Mouse (Mus musculus) kidney, adult 9 months (tissue): ENCODE measurements around the gene Desi2.
A peak's percentile ranks its signal among the peaks of the same experiment; 100 is the strongest.
"Not testable (repeated sequence)": the region's sequence is repeated elsewhere in the genome, so short reads cannot be mapped to it uniquely, and the experiment has no call there.

Source experiments
- DNase-seq: peaks from one replicate; pipeline ENCODE4 v3.0.0; 2022

Desi2 gene

GRCm38 (mm10) chr1:178265381-178265780 lies 78.2 kb downstream of the Desi2 start:
- not testable (repeated sequence) for DNase-seq

DNA sequence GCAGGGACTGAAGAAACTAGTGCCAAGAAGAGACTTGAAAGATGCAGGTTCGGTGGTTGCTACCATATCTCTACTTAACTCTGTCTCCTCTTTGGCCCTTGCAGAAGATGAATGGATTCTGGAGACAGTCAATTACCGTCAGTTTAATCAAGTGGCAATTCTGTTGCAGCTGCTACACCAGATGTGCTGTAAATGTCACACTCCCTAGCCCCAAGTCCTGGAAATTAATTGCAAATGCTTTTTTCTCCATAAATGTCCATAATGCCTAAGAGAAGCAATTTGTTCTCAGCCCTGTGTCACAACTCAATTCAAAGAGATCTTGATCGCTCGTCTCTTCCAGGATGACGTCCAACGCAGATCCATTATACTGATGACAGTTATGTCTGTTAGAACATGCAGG lies 83.4 kb downstream of the Desi2 start:
- no peak for DNase-seq

GRCm38 (mm10) chr1:178275174-178275730 lies 88.0 kb downstream of the Desi2 start:
- DNase-seq: no peak

- DNase-seq: no peak
Measured at GRCm38 (mm10) chr1:178275738-178276053, 88.5 kb downstream of the Desi2 start.

DNA sequence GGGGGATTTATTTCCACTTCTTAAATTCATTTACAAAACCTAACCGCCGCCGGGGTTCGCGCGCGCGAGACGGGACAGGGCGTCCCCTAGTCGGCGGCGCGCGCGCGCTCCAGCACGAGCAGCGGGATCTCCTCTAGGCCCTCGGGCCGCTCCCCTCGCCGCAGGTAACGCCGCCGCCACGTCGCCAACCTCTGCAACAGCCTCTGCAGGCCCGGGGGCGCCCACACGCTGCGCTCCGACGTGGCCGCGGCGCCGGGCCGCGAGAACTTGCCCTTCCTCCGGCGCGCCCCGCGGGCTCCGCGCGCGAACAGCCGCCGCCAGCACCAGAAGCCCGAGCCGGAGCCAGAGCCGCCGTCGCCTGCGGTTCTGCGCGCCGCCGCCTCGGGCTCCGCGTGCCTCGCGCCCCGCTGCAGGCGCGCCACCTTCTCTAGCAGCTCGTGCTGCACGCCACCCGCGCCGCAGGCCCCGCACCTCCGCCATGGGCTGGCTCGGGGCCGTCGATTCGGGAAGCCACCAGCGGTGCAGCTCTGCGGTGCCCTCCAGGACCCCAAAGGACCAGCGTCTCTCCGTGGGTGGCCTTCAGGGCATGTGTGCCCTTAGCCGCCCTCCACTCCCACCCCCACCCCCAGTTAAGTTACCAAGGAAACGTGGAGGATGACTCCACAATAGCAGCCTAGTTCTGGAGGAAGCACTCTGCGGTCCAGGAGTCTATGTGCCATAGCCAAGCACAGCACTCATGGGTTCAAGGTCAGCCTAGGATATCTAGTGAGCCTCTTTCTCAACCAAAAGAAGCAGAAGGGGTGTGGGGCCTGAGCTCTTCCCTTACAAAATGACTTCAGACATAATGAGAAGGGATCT lies 89.1 kb downstream of the Desi2 start:
- peak; percentile 26 for DNase-seq

DNA sequence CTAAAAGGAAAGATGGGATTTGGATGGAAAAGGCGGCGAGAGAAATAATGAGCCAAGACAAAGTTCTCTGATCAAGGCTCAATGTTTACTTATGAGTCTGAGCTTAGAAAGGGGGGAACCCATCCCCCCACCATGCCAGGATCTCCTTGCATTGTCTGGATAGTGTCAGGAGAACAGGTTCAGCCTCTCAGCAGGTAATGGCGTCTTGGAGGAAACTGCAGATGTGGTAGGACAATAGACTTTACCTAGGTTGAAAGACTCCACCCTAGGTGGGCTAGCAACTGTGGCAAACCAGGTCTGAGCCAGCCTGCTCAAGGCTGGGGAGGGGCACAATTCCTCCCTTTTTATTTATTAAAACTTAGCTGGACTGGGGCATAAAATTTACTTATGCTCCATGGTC lies 96.1 kb downstream of the Desi2 start:
- not testable (repeated sequence) for DNase-seq

- DNase-seq: no peak
Measured at GRCm38 (mm10) chr1:178283946-178284720, 96.9 kb downstream of the Desi2 start.

DNA sequence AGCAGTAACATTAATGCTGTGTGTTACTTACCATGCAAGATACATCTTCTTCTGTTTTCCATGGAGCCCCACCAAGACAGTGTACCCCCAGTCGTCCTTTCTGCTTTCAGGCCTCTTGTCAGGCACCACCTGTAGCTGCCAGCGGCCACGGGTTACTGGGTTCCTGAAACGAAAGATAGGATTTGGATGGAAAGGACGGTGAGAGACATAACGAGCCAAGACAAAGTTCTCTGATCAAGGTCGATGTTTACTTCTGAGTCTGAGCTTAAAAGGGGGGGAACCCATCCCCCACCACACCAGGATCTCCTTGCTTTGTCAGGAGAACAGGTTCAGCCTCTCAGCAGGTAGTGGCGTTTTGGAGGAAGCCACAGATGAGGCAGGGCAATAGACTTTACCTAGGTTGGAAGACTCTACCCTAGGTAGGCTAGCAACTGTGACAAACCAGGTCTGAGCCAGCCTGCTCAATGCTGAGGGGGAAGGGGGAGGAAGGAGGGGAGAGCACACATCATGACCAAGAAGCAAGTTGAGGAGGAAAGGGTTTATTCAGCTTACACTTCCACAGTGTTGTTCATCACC lies 100.5 kb downstream of the Desi2 start:
- no peak for DNase-seq

- no peak for DNase-seq
Measured at GRCm38 (mm10) chr1:178291716-178292115, 104.5 kb downstream of the Desi2 start.

- DNase-seq: no peak
Measured at GRCm38 (mm10) chr1:178294051-178294450, 106.8 kb downstream of the Desi2 start.

GRCm38 (mm10) chr1:178301261-178301660 lies 114.0 kb downstream of the Desi2 start:
- DNase-seq: not testable (repeated sequence)

- DNase-seq: peak; percentile 80
Measured at GRCm38 (mm10) chr1:178303425-178303824, 116.2 kb downstream of the Desi2 start.
